Mouse (Mus musculus) testis, adult 2 months (tissue): ENCODE results near the gene Cib3.

Experiments
- CTCF ChIP-seq: fragments of 200-500 bp; IDR thresholded peaks from 2 replicates; pipeline ENCODE4 v1.5.1; 2012; ENCODE audit warnings: low read depth, mild to moderate bottlenecking, inconsistent platforms, low read length, moderate library complexity; ENCODE audit not compliant: control insufficient read depth, insufficient read depth, insufficient replicate concordance
- POLR2A ChIP-seq: fragments of 200-500 bp; IDR thresholded peaks from 2 replicates; pipeline ENCODE4 v1.6.1; 2012; ENCODE audit warnings: low read depth, mild to moderate bottlenecking, inconsistent platforms, low read length, moderate library complexity; ENCODE audit not compliant: control insufficient read depth

GRCm38 (mm10) chr8:72244610-72245009, 32.0 kb upstream of the Cib3 start:
- TF ChIP-seq POLR2A (no peak), CTCF (no peak)
